Mouse (Mus musculus) lung, postnatal 25 days (tissue): Measurements from ENCODE around the gene Gm42791.
A peak's percentile ranks its signal among the peaks of the same experiment; 100 is the strongest.

Experiments used
- DNase-seq: peaks from one replicate; pipeline ENCODE4 v3.0.0; 2022; ENCODE audit warnings: low spot score

Gene Gm42791

GRCm38 (mm10) chr5:148977698-148978457 is 17.1 kb downstream of the Gm42791 start:
- no peak for DNase-seq

- DNase-seq = peak; percentile 48
Observed at GRCm38 (mm10) chr5:148976876-148977275, 18.1 kb downstream of the Gm42791 start.

GRCm38 (mm10) chr5:148975035-148975434 is 19.9 kb downstream of the Gm42791 start:
- DNase-seq = no peak

- no peak for DNase-seq
Observed at GRCm38 (mm10) chr5:148973019-148973668, 21.8 kb downstream of the Gm42791 start.

GRCm38 (mm10) chr5:148972167-148972566 is 22.8 kb downstream of the Gm42791 start:
- no peak for DNase-seq

- no peak for DNase-seq
Observed at GRCm38 (mm10) chr5:148969648-148970047, 25.3 kb downstream of the Gm42791 start.

- DNase-seq = no peak
Observed at GRCm38 (mm10) chr5:148968958-148969576, 25.9 kb downstream of the Gm42791 start.

GRCm38 (mm10) chr5:148968179-148968578 is 26.8 kb downstream of the Gm42791 start:
- no peak for DNase-seq

GRCm38 (mm10) chr5:148966395-148966794 is 28.6 kb downstream of the Gm42791 start:
- DNase-seq = no peak

GRCm38 (mm10) chr5:148965691-148966333 is 29.1 kb downstream of the Gm42791 start:
- peak; percentile 25 for DNase-seq

- DNase-seq = no peak
Observed at GRCm38 (mm10) chr5:148965089-148965591, 29.8 kb downstream of the Gm42791 start.

GRCm38 (mm10) chr5:148964251-148964650 is 30.7 kb downstream of the Gm42791 start:
- no peak for DNase-seq

GRCm38 (mm10) chr5:148960211-148960610 is 34.7 kb downstream of the Gm42791 start:
- DNase-seq = no peak

- peak; percentile 57 for DNase-seq
Observed at GRCm38 (mm10) chr5:148959068-148959990, 35.6 kb downstream of the Gm42791 start.

GRCm38 (mm10) chr5:148958355-148958754 is 36.6 kb downstream of the Gm42791 start:
- DNase-seq = no peak

GRCm38 (mm10) chr5:148956898-148957535 is 37.9 kb downstream of the Gm42791 start:
- DNase-seq = no peak

- DNase-seq = no peak
Observed at GRCm38 (mm10) chr5:148956091-148956490, 38.9 kb downstream of the Gm42791 start.

- no peak for DNase-seq
Observed at GRCm38 (mm10) chr5:148955575-148955974, 39.4 kb downstream of the Gm42791 start.

GRCm38 (mm10) chr5:148954314-148955060 is 40.5 kb downstream of the Gm42791 start:
- DNase-seq = no peak

- no peak for DNase-seq
Observed at GRCm38 (mm10) chr5:148953098-148953497, 41.8 kb downstream of the Gm42791 start.
